Mouse (Mus musculus) kidney, embryonic 15.5 days (tissue): ENCODE measurements at regions not wholly inside any gene's neighbourhood (a gene's known extent, or its start where the extent isn't known, plus 50 kb on each side); places are given as distances from the start of the nearest gene placed in this dataset.
"Not testable (repeated sequence)": the region's sequence is repeated elsewhere in the genome, so short reads cannot be mapped to it uniquely, and the experiment has no call there.

Source experiments
- ATAC-seq: fragments of 200-750 bp; cut with Nextera tagmentation; replicated peaks from 2 replicates; pipeline ENCODE4 v1.8.0; 2017; ENCODE audit warnings: moderate TSS enrichment; ENCODE audit not compliant: low FRiP score
- H3K27ac ChIP-seq: fragments of 300-500 bp; sonication (generic); 2 replicates; pipeline ENCODE4 v1.5.1; 2015; ENCODE audit warnings: mild to moderate bottlenecking, inconsistent platforms
- H3K27me3 ChIP-seq: fragments of 300-500 bp; sonication (generic); 2 replicates; pipeline ENCODE4 v1.6.1; 2015; ENCODE audit warnings: inconsistent platforms
- H3K36me3 ChIP-seq: fragments of 300-500 bp; sonication (generic); 2 replicates; pipeline ENCODE4 v1.6.1; 2015; ENCODE audit warnings: inconsistent platforms
- H3K4me1 ChIP-seq: fragments of 300-500 bp; sonication (generic); 2 replicates; pipeline ENCODE4 v1.6.1; 2015; ENCODE audit warnings: inconsistent platforms
- H3K4me2 ChIP-seq: fragments of 300-500 bp; sonication (generic); 2 replicates; pipeline ENCODE4 v1.6.1; 2015; ENCODE audit warnings: moderate library complexity, mild to moderate bottlenecking, inconsistent platforms
- H3K4me3 ChIP-seq: fragments of 300-500 bp; sonication (generic); replicated peaks from 2 replicates; pipeline ENCODE4 v1.5.1; 2015; ENCODE audit warnings: mild to moderate bottlenecking, inconsistent platforms
- H3K9ac ChIP-seq: fragments of 300-500 bp; sonication (generic); 2 replicates; pipeline ENCODE4 v1.6.1; 2015; ENCODE audit warnings: mild to moderate bottlenecking, inconsistent platforms
- H3K9me3 ChIP-seq: fragments of 300-500 bp; sonication (generic); replicated peaks from 2 replicates; pipeline ENCODE4 v1.6.1; 2016; ENCODE audit warnings: inconsistent platforms
- WGBS: fragments of 180-500 bp; shearing (Covaris S2); methylation state at CpG from one replicate; pipeline ENCODE4 v1.1.7; 2015; ENCODE audit warnings: mixed read lengths; 5-methylcytosine and 5-hydroxymethylcytosine counted together

- Histone ChIP-seq H3K27me3 (no peaks in the 10 kb centered on the region), H3K4me3 (no peak overlapping the region), H3K36me3 (no peaks in the 10 kb centered on the region), H3K4me2 (no peak overlapping the region), H3K4me1 (no peaks in the 10 kb centered on the region), H3K9me3 (no peaks in the 10 kb centered on the region), H3K27ac (no peak overlapping the region), H3K9ac (no peak overlapping the region)
- 77% methylated on average over 1 of the region's 1 CpGs for WGBS
- no peak for ATAC-seq
Measured at GRCm38 (mm10) chr4:64432097-64432496, 385.3 kb upstream of the Tnc start.

- ATAC-seq = no peak
- no peaks in the 10 kb centered on the region for H3K4me1 ChIP-seq
- 61% methylated on average over 13 of the region's 13 CpGs for WGBS
- no peak overlapping the region for H3K4me2 ChIP-seq
- H3K9ac ChIP-seq = no peak overlapping the region
- peak overlapping the region; percentile 18; the same call in 1 of the 2 replicates for H3K27ac ChIP-seq
- no peaks in the 10 kb centered on the region for H3K36me3 ChIP-seq
- H3K9me3 ChIP-seq = no peaks in the 10 kb centered on the region
- no peaks in the 10 kb centered on the region for H3K27me3 ChIP-seq
- no peak overlapping the region for H3K4me3 ChIP-seq
Measured at GRCm38 (mm10) chr4:64437744-64438594, 391.2 kb upstream of the Tnc start.

DNA sequence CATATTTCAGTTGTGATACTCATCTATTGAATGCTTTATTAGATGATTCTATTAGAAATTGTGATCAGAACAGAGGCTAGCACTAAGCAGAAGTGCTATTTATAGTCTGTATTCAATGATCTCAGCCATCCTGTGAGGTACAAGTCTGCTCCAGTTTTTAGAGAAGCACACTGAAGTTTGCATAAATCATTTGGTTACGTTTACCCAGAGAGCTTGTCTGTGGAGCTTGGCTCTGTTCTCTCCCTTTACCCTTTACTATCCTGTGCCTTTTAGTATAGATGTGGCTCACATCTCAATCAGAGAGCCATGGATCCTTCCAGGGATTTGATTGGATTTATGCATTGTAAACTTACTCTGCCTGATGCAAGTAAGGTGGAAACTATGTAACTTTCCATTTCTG lies 404.6 kb upstream of the Tnc start:
- H3K9me3 ChIP-seq = no peaks in the 10 kb centered on the region
- H3K36me3 ChIP-seq = no peaks in the 10 kb centered on the region
- H3K4me2 ChIP-seq = no peak overlapping the region
- H3K27ac ChIP-seq = no peak overlapping the region
- WGBS = 25% methylated on average over 1 of the region's 1 CpGs
- no peak for ATAC-seq
- no peaks in the 10 kb centered on the region for H3K27me3 ChIP-seq
- H3K4me3 ChIP-seq = no peak overlapping the region
- H3K4me1 ChIP-seq = no peaks in the 10 kb centered on the region
- no peak overlapping the region for H3K9ac ChIP-seq

GRCm38 (mm10) chr4:64451946-64452345 lies 405.1 kb upstream of the Tnc start:
- no peak for ATAC-seq
- no peak overlapping the region for H3K9ac ChIP-seq

GRCm38 (mm10) chr4:64492260-64492962 lies 445.6 kb upstream of the Tnc start:
- no peak overlapping the region for H3K4me3 ChIP-seq
- no peak overlapping the region for H3K4me2 ChIP-seq
- 90% methylated on average over 1 of the region's 1 CpGs for WGBS
- no peaks in the 10 kb centered on the region for H3K27me3 ChIP-seq
- no peaks in the 10 kb centered on the region for H3K4me1 ChIP-seq
- H3K9ac ChIP-seq = no peak overlapping the region
- peak; percentile 22; the same call in 1 of the 2 replicates for ATAC-seq
- no peaks in the 10 kb centered on the region for H3K9me3 ChIP-seq
- no peak overlapping the region for H3K27ac ChIP-seq
- no peaks in the 10 kb centered on the region for H3K36me3 ChIP-seq

More at GRCm38 (mm10) chr4:64451946-64452345, 405.1 kb upstream of the Tnc start:
- H3K4me3 ChIP-seq = no peak overlapping the region
- H3K36me3 ChIP-seq = no peaks in the 10 kb centered on the region
- no peaks in the 10 kb centered on the region for H3K4me1 ChIP-seq
- H3K9me3 ChIP-seq = no peaks in the 10 kb centered on the region
- 71% methylated on average over 1 of the region's 1 CpGs for WGBS
- no peaks in the 10 kb centered on the region for H3K27me3 ChIP-seq
- no peak overlapping the region for H3K27ac ChIP-seq
- H3K4me2 ChIP-seq = no peak overlapping the region

GRCm38 (mm10) chr4:64497759-64498158 lies 450.9 kb upstream of the Tnc start:
- not testable (repeated sequence) for H3K27me3 ChIP-seq, H3K9me3 ChIP-seq, H3K36me3 ChIP-seq, H3K9ac ChIP-seq, H3K4me1 ChIP-seq, H3K4me2 ChIP-seq, H3K27ac ChIP-seq, H3K4me3 ChIP-seq
- ATAC-seq = peak; percentile 87

DNA sequence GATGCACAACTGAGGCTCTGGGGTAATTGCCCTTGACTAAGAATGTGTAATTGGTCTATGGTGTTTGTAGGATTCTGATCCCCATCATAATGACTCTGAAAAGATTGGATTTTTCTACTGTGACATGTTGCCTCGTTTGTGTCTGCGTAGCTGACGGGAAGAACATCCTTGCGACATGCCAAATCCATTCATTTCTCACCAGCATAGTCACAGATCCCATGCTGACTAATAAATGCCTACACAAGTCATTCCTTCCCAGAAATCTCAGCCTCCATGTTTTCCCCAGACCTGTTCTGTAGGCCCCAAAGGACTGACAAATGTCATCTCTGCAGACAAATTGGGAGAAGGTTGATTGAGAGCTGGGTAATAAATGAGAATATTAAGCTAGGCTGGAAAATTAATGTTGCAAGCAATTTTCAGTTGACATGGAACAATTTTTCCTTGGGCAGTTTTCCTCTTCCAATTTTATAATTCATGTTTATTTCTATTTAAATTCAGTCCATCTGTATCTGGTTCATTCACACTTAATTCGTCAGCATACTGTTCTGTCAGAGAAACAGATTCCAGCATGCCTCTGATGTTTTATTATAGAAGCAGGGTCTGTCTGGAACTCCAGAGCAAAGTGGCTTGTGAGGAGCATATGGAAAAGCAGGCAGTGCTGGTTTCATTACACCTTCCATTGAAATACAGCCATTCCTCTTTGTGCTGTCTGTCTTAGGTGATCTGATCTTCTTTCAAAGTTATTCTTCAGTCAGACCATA lies 454.0 kb upstream of the Tnc start:
- Histone ChIP-seq H3K9ac (no peak overlapping the region), H3K9me3 (no peaks in the 10 kb centered on the region), H3K36me3 (no peaks in the 10 kb centered on the region), H3K4me1 (no peaks in the 10 kb centered on the region), H3K4me3 (no peak overlapping the region), H3K27me3 (no peaks in the 10 kb centered on the region), H3K4me2 (no peak overlapping the region), H3K27ac (no peak overlapping the region)
- ATAC-seq = no peak
- 82% methylated on average over 5 of the region's 5 CpGs for WGBS

DNA sequence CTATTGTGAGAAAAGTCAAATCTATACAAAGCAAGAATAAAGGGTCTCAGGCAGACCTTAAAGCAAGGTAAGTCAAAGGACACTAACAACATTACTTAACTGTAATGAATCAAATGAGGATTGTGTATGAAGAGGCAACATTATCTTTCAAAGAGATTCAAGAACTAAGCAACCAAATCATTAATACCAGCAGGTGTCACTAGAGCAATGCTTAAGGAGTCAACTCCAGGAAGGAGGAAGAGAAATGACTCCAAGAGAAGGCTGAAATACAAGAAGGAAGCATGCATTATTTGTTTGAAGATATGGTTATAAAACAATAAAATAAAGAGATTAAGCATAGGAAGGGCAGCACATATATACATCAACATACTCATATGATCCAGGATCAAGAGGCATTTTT lies 475.1 kb upstream of the Tnc start:
- Histone ChIP-seq H3K4me2 (no peak overlapping the region), H3K4me3 (no peak overlapping the region), H3K9ac (no peak overlapping the region), H3K9me3 (no peaks in the 10 kb centered on the region), H3K27me3 (no peaks in the 10 kb centered on the region), H3K36me3 (no peaks in the 10 kb centered on the region), H3K4me1 (no peaks in the 10 kb centered on the region), H3K27ac (no peak overlapping the region)
- no peak for ATAC-seq

- H3K4me1 ChIP-seq = no peaks in the 10 kb centered on the region
- 83% methylated on average over 4 of the region's 4 CpGs for WGBS
- H3K27ac ChIP-seq = no peak overlapping the region
- no peak overlapping the region for H3K4me2 ChIP-seq
- no peak overlapping the region for H3K9ac ChIP-seq
- no peaks in the 10 kb centered on the region for H3K27me3 ChIP-seq
- no peaks in the 10 kb centered on the region for H3K9me3 ChIP-seq
- H3K4me3 ChIP-seq = no peak overlapping the region
- no peak for ATAC-seq
- no peaks in the 10 kb centered on the region for H3K36me3 ChIP-seq
Measured at GRCm38 (mm10) chr4:64527724-64528332, 481.0 kb upstream of the Tnc start.

GRCm38 (mm10) chr4:64530585-64530984 lies 483.8 kb upstream of the Tnc start:
- Histone ChIP-seq H3K27ac (no peak overlapping the region), H3K4me1 (peaks cover 1% of the 10 kb centered on the region; the same call in 1 of the 2 replicates), H3K9me3 (no peaks in the 10 kb centered on the region), H3K4me3 (no peak overlapping the region), H3K4me2 (no peak overlapping the region), H3K27me3 (no peaks in the 10 kb centered on the region), H3K9ac (no peak overlapping the region), H3K36me3 (no peaks in the 10 kb centered on the region)
- no peak for ATAC-seq
- 49% methylated on average over 4 of the region's 4 CpGs for WGBS

DNA sequence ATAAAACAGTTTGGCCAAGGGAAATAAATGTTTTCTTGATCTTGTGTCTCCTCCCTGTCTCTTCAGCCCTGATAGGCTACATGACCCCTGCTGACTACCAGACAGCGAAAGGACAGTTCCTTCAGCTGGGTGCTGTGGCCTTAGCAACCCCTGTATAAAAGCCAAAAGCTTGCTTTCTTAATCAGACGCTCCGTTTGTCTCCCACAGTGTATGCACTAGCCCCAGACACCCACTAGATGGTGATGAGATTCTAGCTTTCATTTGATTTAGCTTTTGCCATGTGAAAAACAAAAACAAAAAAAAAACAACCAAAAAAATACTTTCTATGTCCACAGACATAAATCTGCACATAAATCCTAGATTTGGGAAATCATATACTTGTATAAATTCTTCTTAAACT lies 486.2 kb upstream of the Tnc start:
- ATAC-seq = no peak
- no peak overlapping the region for H3K4me2 ChIP-seq
- H3K9ac ChIP-seq = no peak overlapping the region
- H3K27ac ChIP-seq = no peak overlapping the region
- no peaks in the 10 kb centered on the region for H3K27me3 ChIP-seq
- no peaks in the 10 kb centered on the region for H3K9me3 ChIP-seq
- no peaks in the 10 kb centered on the region for H3K36me3 ChIP-seq
- 40% methylated on average over 3 of the region's 3 CpGs for WGBS
- H3K4me3 ChIP-seq = no peak overlapping the region
- H3K4me1 ChIP-seq = peaks cover 15% of the 10 kb centered on the region; the same call in 1 of the 2 replicates
